Mouse (Mus musculus): ENCODE measurements at regions not wholly inside any gene's neighbourhood (a gene's known extent, or its start where the extent isn't known, plus 50 kb on each side); places are given as distances from the start of the nearest gene placed in this dataset.
"Not testable (repeated sequence)": the region's sequence is repeated elsewhere in the genome, so short reads cannot be mapped to it uniquely, and the experiment has no call there.

- intact Hi-C loops (cut with DNase I), result not testable (repeated sequence)
- DNase-seq, result peak in 1 of 2 experiments; percentile 2
These were observed 80.2 kb upstream of the Defb33 start for GRCm38 (mm10) chr8:20812164-20812872.

GRCm38 (mm10) chr8:20813493-20813892 lies 79.0 kb upstream of the Defb33 start:
- peak; percentile 11 to 17 for DNase-seq

GRCm38 (mm10) chr8:20822434-20822833 lies 70.0 kb upstream of the Defb33 start:
- intact Hi-C loops (cut with DNase I), result not testable (repeated sequence)

More at GRCm38 (mm10) chr8:20813493-20813892, 79.0 kb upstream of the Defb33 start:
- intact Hi-C loops (cut with DNase I), result not testable (repeated sequence)

GRCm38 (mm10) chr8:20823219-20823618 lies 69.2 kb upstream of the Defb33 start:
- intact Hi-C loops (cut with DNase I), result not testable (repeated sequence)

More at GRCm38 (mm10) chr8:20822434-20822833, 70.0 kb upstream of the Defb33 start:
- DNase-seq, result peak; percentile 19 to 44

GRCm38 (mm10) chr8:20839481-20839880 lies 53.0 kb upstream of the Defb33 start:
- DNase-seq; intact Hi-C loops (cut with DNase I): not testable (repeated sequence)

More at GRCm38 (mm10) chr8:20823219-20823618, 69.2 kb upstream of the Defb33 start:
- DNase-seq, result peak in 1 of 2 experiments; percentile 2

Data from heart, postnatal 36 days (tissue).